Mouse (Mus musculus): ENCODE results near the gene Hivep2. TPM values are rescaled to one million over a fixed set of nuclear protein-coding genes. Genes with fewer than 3 reads are reported as not detected.

Gene Hivep2
- polyA plus RNA-seq, 1 experiment: 26.4 TPM

- H3K27ac ChIP-seq (ENCODE audit: control insufficient read depth, insufficient read depth, low read length): no peak overlapping the region
- no peak for DNase-seq
- no peak overlapping the region for H3K4me3 ChIP-seq (ENCODE audit: control insufficient read depth, insufficient read depth, low read length)
- no peaks in the 10 kb centered on the region for H3K27me3 ChIP-seq (ENCODE audit: control insufficient read depth, insufficient read depth, low read length)
- H3K4me1 ChIP-seq (replicated peaks; ENCODE audit: control insufficient read depth, insufficient read depth, low read length): no peaks in the 10 kb centered on the region
- 94% methylated on average over 3 of the region's 3 CpGs for WGBS
- no peak for TF ChIP-seq CTCF (IDR thresholded peaks at IDR 0.05; ENCODE audit: borderline replicate concordance, control insufficient read depth, extremely low read depth, insufficient read depth, low read length, poor library complexity)
- no peak for TF ChIP-seq POLR2A (IDR thresholded peaks at IDR 0.05; ENCODE audit: control insufficient read depth, extremely low read depth, insufficient read depth, low read length, poor library complexity)
- H3K36me3 ChIP-seq (ENCODE audit: control insufficient read depth, insufficient read depth, low read length): peaks cover 69% of the 10 kb centered on the region
These were observed 179.0 kb downstream of the Hivep2 start for GRCm38 (mm10) chr10:14144840-14145239.

GRCm38 (mm10) chr10:14164829-14165228 lies 199.0 kb downstream of the Hivep2 start:
- TF ChIP-seq CTCF (IDR thresholded peaks at IDR 0.05; ENCODE audit: borderline replicate concordance, control insufficient read depth, extremely low read depth, insufficient read depth, low read length, poor library complexity): no peak
- TF ChIP-seq POLR2A (IDR thresholded peaks at IDR 0.05; ENCODE audit: control insufficient read depth, extremely low read depth, insufficient read depth, low read length, poor library complexity): no peak
- WGBS: 94% methylated on average over 7 of the region's 7 CpGs
- H3K4me1 ChIP-seq (replicated peaks; ENCODE audit: control insufficient read depth, insufficient read depth, low read length): no peaks in the 10 kb centered on the region

GRCm38 (mm10) chr10:14168197-14168844 lies 202.4 kb downstream of the Hivep2 start:
- no peak overlapping the region for H3K4me3 ChIP-seq (ENCODE audit: control insufficient read depth, insufficient read depth, low read length)
- DNase-seq: no peak
- no peaks in the 10 kb centered on the region for H3K27me3 ChIP-seq (ENCODE audit: control insufficient read depth, insufficient read depth, low read length)
- TF ChIP-seq CTCF (IDR thresholded peaks at IDR 0.05; ENCODE audit: borderline replicate concordance, control insufficient read depth, extremely low read depth, insufficient read depth, low read length, poor library complexity) (no peak), POLR2A (IDR thresholded peaks at IDR 0.05; ENCODE audit: control insufficient read depth, extremely low read depth, insufficient read depth, low read length, poor library complexity) (no peak)
- no peaks in the 10 kb centered on the region for H3K36me3 ChIP-seq (ENCODE audit: control insufficient read depth, insufficient read depth, low read length)
- WGBS: 66% methylated on average over 6 of the region's 6 CpGs
- H3K27ac ChIP-seq (ENCODE audit: control insufficient read depth, insufficient read depth, low read length): no peak overlapping the region
- H3K4me1 ChIP-seq (replicated peaks; ENCODE audit: control insufficient read depth, insufficient read depth, low read length): no peaks in the 10 kb centered on the region

More at GRCm38 (mm10) chr10:14164829-14165228, 199.0 kb downstream of the Hivep2 start:
- Histone ChIP-seq H3K4me3 (ENCODE audit: control insufficient read depth, insufficient read depth, low read length) (no peak overlapping the region), H3K36me3 (ENCODE audit: control insufficient read depth, insufficient read depth, low read length) (no peaks in the 10 kb centered on the region), H3K27me3 (ENCODE audit: control insufficient read depth, insufficient read depth, low read length) (no peaks in the 10 kb centered on the region), H3K27ac (ENCODE audit: control insufficient read depth, insufficient read depth, low read length) (no peak overlapping the region)
- no peak for DNase-seq

- H3K4me3 ChIP-seq (ENCODE audit: control insufficient read depth, insufficient read depth, low read length): no peak overlapping the region
- WGBS: 73% methylated on average over 5 of the region's 5 CpGs
- H3K36me3 ChIP-seq (ENCODE audit: control insufficient read depth, insufficient read depth, low read length): no peaks in the 10 kb centered on the region
- no peak overlapping the region for H3K27ac ChIP-seq (ENCODE audit: control insufficient read depth, insufficient read depth, low read length)
- H3K4me1 ChIP-seq (replicated peaks; ENCODE audit: control insufficient read depth, insufficient read depth, low read length): no peaks in the 10 kb centered on the region
- no peak for DNase-seq
- H3K27me3 ChIP-seq (ENCODE audit: control insufficient read depth, insufficient read depth, low read length): no peaks in the 10 kb centered on the region
- TF ChIP-seq POLR2A (IDR thresholded peaks at IDR 0.05; ENCODE audit: control insufficient read depth, extremely low read depth, insufficient read depth, low read length, poor library complexity) (no peak), CTCF (IDR thresholded peaks at IDR 0.05; ENCODE audit: borderline replicate concordance, control insufficient read depth, extremely low read depth, insufficient read depth, low read length, poor library complexity) (no peak)
These were observed 203.1 kb downstream of the Hivep2 start for GRCm38 (mm10) chr10:14168869-14169566.

GRCm38 (mm10) chr10:14174124-14174523 lies 208.2 kb downstream of the Hivep2 start:
- no peaks in the 10 kb centered on the region for H3K27me3 ChIP-seq (ENCODE audit: control insufficient read depth, insufficient read depth, low read length)
- no peak overlapping the region for H3K27ac ChIP-seq (ENCODE audit: control insufficient read depth, insufficient read depth, low read length)
- H3K4me1 ChIP-seq (replicated peaks; ENCODE audit: control insufficient read depth, insufficient read depth, low read length): no peaks in the 10 kb centered on the region
- no peak overlapping the region for H3K4me3 ChIP-seq (ENCODE audit: control insufficient read depth, insufficient read depth, low read length)
- DNase-seq: no peak
- TF ChIP-seq CTCF (IDR thresholded peaks at IDR 0.05; ENCODE audit: borderline replicate concordance, control insufficient read depth, extremely low read depth, insufficient read depth, low read length, poor library complexity) (no peak), POLR2A (IDR thresholded peaks at IDR 0.05; ENCODE audit: control insufficient read depth, extremely low read depth, insufficient read depth, low read length, poor library complexity) (no peak)
- WGBS: 18% methylated on average over 4 of the region's 4 CpGs
- no peaks in the 10 kb centered on the region for H3K36me3 ChIP-seq (ENCODE audit: control insufficient read depth, insufficient read depth, low read length)

- WGBS: 89% methylated on average over 19 of the region's 19 CpGs
- Histone ChIP-seq H3K4me3 (ENCODE audit: control insufficient read depth, insufficient read depth, low read length) (no peak overlapping the region), H3K27ac (ENCODE audit: control insufficient read depth, insufficient read depth, low read length) (no peak overlapping the region; the same call in 1 of the 2 replicates), H3K36me3 (ENCODE audit: control insufficient read depth, insufficient read depth, low read length) (no peaks in the 10 kb centered on the region), H3K27me3 (ENCODE audit: control insufficient read depth, insufficient read depth, low read length) (no peaks in the 10 kb centered on the region), H3K4me1 (replicated peaks; ENCODE audit: control insufficient read depth, insufficient read depth, low read length) (no peaks in the 10 kb centered on the region)
- TF ChIP-seq POLR2A (IDR thresholded peaks at IDR 0.05; ENCODE audit: control insufficient read depth, extremely low read depth, insufficient read depth, low read length, poor library complexity) (no peak), CTCF (IDR thresholded peaks at IDR 0.05; ENCODE audit: borderline replicate concordance, control insufficient read depth, extremely low read depth, insufficient read depth, low read length, poor library complexity) (no peak)
- no peak for DNase-seq
These were observed 213.8 kb downstream of the Hivep2 start for GRCm38 (mm10) chr10:14179424-14180339.
